Mouse (Mus musculus): Measurements from ENCODE around the gene Fam84b. TPM values are rescaled to one million over a fixed set of nuclear protein-coding genes. Genes with fewer than 3 reads are reported as not detected.

The Fam84b gene
- polyA plus RNA-seq, 1 experiment, result 1.0 TPM

GRCm38 (mm10) chr15:60832586-60832985 lies 21.0 kb downstream of the Fam84b start:
- Histone ChIP-seq H3K27ac (ENCODE audit: control insufficient read depth, insufficient read depth, low read depth, low read length) (no peak overlapping the region), H3K36me3 (ENCODE audit: control insufficient read depth, insufficient read depth, low read length) (no peaks in the 10 kb centered on the region), H3K27me3 (ENCODE audit: control insufficient read depth, insufficient read depth, low read length) (no peaks in the 10 kb centered on the region), H3K4me1 (ENCODE audit: control insufficient read depth, insufficient read depth, low read length) (peaks cover 2% of the 10 kb centered on the region; the same call in 1 of the 2 replicates), H3K4me3 (ENCODE audit: control insufficient read depth, low read depth, low read length) (no peak overlapping the region)
- TF ChIP-seq CTCF (IDR thresholded peaks at IDR 0.05; ENCODE audit: control insufficient read depth, insufficient read depth, insufficient replicate concordance, low read depth, low read length) (no peak), POLR2A (IDR thresholded peaks at IDR 0.05; ENCODE audit: control insufficient read depth, low read depth, low read length) (no peak)

GRCm38 (mm10) chr15:60826226-60826625 lies 27.4 kb downstream of the Fam84b start:
- no peaks in the 10 kb centered on the region for H3K27me3 ChIP-seq (ENCODE audit: control insufficient read depth, insufficient read depth, low read length)
- TF ChIP-seq POLR2A (IDR thresholded peaks at IDR 0.05; ENCODE audit: control insufficient read depth, low read depth, low read length) (no peak), CTCF (IDR thresholded peaks at IDR 0.05; ENCODE audit: control insufficient read depth, insufficient read depth, insufficient replicate concordance, low read depth, low read length) (no peak)
- H3K36me3 ChIP-seq (ENCODE audit: control insufficient read depth, insufficient read depth, low read length), result no peaks in the 10 kb centered on the region
- H3K27ac ChIP-seq (ENCODE audit: control insufficient read depth, insufficient read depth, low read depth, low read length), result no peak overlapping the region
- H3K4me1 ChIP-seq (ENCODE audit: control insufficient read depth, insufficient read depth, low read length), result peaks cover 15% of the 10 kb centered on the region
- no peak overlapping the region for H3K4me3 ChIP-seq (ENCODE audit: control insufficient read depth, low read depth, low read length)

GRCm38 (mm10) chr15:60824751-60825227 lies 28.8 kb downstream of the Fam84b start:
- Histone ChIP-seq H3K27ac (ENCODE audit: control insufficient read depth, insufficient read depth, low read depth, low read length) (no peak overlapping the region), H3K4me1 (ENCODE audit: control insufficient read depth, insufficient read depth, low read length) (peaks cover 15% of the 10 kb centered on the region), H3K27me3 (ENCODE audit: control insufficient read depth, insufficient read depth, low read length) (no peaks in the 10 kb centered on the region), H3K36me3 (ENCODE audit: control insufficient read depth, insufficient read depth, low read length) (no peaks in the 10 kb centered on the region), H3K4me3 (ENCODE audit: control insufficient read depth, low read depth, low read length) (peak overlapping the region; percentile 72)
- no peak for TF ChIP-seq CTCF (IDR thresholded peaks at IDR 0.05; ENCODE audit: control insufficient read depth, insufficient read depth, insufficient replicate concordance, low read depth, low read length)
- peak; percentile 44; the same call in 1 of the 2 replicates for TF ChIP-seq POLR2A (IDR thresholded peaks at IDR 0.05; ENCODE audit: control insufficient read depth, low read depth, low read length)

DNA sequence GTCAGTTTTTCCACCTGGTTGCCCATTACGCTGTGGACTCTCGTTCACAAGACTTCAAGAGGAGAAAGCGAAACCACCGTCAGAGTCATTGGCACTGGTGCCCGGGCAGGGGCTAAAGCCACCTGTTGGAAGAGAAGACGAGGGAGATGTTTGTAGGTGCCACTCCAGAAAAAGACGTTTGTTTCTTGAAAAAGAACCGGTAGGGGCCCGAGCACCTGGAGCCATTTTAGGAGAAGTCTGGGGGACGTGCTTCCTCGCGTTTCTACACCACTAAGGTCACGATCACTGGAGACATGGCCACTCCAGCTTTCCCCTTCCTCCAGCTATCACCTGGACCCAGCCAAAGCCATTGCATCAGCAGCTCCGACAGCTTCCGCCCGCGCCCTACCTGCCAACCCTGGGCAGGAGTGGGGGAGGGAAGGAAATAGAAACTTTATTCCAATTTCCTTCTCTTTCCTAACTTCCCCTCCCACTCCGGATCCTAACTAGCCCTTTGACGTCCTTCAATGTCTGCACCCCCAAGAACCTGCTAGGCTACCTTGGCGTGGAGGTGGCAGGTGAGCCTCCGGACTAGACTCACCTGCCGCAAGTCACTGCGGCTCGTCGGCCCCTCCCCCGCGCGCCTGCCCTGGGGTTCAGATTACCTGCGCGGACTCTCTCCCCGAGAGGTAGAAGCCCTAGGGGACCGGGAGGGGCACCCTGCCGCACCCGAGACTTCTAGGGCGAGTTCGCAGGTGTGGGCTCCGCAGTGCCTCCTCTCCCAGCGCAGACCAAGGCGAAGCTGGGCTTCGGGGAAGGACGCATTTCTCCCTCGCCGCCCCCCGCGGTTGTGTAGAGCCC lies 29.5 kb downstream of the Fam84b start:
- TF ChIP-seq CTCF (IDR thresholded peaks at IDR 0.05; ENCODE audit: control insufficient read depth, insufficient read depth, insufficient replicate concordance, low read depth, low read length) (no peak), POLR2A (IDR thresholded peaks at IDR 0.05; ENCODE audit: control insufficient read depth, low read depth, low read length) (no peak)
- H3K27ac ChIP-seq (ENCODE audit: control insufficient read depth, insufficient read depth, low read depth, low read length), result no peak overlapping the region

GRCm38 (mm10) chr15:60823620-60823869 lies 30.0 kb downstream of the Fam84b start:
- TF ChIP-seq CTCF (IDR thresholded peaks at IDR 0.05; ENCODE audit: control insufficient read depth, insufficient read depth, insufficient replicate concordance, low read depth, low read length) (no peak), POLR2A (IDR thresholded peaks at IDR 0.05; ENCODE audit: control insufficient read depth, low read depth, low read length) (no peak)
- H3K36me3 ChIP-seq (ENCODE audit: control insufficient read depth, insufficient read depth, low read length), result no peaks in the 10 kb centered on the region
- H3K4me3 ChIP-seq (ENCODE audit: control insufficient read depth, low read depth, low read length), result peak overlapping the region; percentile 72
- no peak overlapping the region; the same call in 1 of the 2 replicates for H3K27ac ChIP-seq (ENCODE audit: control insufficient read depth, insufficient read depth, low read depth, low read length)
- H3K4me1 ChIP-seq (ENCODE audit: control insufficient read depth, insufficient read depth, low read length), result peaks cover 15% of the 10 kb centered on the region
- H3K27me3 ChIP-seq (ENCODE audit: control insufficient read depth, insufficient read depth, low read length), result no peaks in the 10 kb centered on the region

More for the DNA sequence above, 29.5 kb downstream of the Fam84b start:
- Histone ChIP-seq H3K4me1 (ENCODE audit: control insufficient read depth, insufficient read depth, low read length) (peaks cover 15% of the 10 kb centered on the region), H3K36me3 (ENCODE audit: control insufficient read depth, insufficient read depth, low read length) (no peaks in the 10 kb centered on the region), H3K27me3 (ENCODE audit: control insufficient read depth, insufficient read depth, low read length) (no peaks in the 10 kb centered on the region), H3K4me3 (ENCODE audit: control insufficient read depth, low read depth, low read length) (peak overlapping the region; percentile 72)

- H3K4me3 ChIP-seq (ENCODE audit: control insufficient read depth, low read depth, low read length), result peak overlapping the region; percentile 72
- H3K27me3 ChIP-seq (ENCODE audit: control insufficient read depth, insufficient read depth, low read length), result no peaks in the 10 kb centered on the region
- H3K36me3 ChIP-seq (ENCODE audit: control insufficient read depth, insufficient read depth, low read length), result no peaks in the 10 kb centered on the region
- H3K27ac ChIP-seq (ENCODE audit: control insufficient read depth, insufficient read depth, low read depth, low read length), result no peak overlapping the region; the same call in 1 of the 2 replicates
- peaks cover 15% of the 10 kb centered on the region for H3K4me1 ChIP-seq (ENCODE audit: control insufficient read depth, insufficient read depth, low read length)
- TF ChIP-seq POLR2A (IDR thresholded peaks at IDR 0.05; ENCODE audit: control insufficient read depth, low read depth, low read length) (no peak), CTCF (IDR thresholded peaks at IDR 0.05; ENCODE audit: control insufficient read depth, insufficient read depth, insufficient replicate concordance, low read depth, low read length) (0 out of 2 replicates have a peak, but pooled peaks have one; percentile 12)
Observed at GRCm38 (mm10) chr15:60822803-60823619, 30.6 kb downstream of the Fam84b start.
